Mouse (Mus musculus) forebrain, embryonic 16.5 days (tissue): ENCODE results near the gene Dennd1b. TPM values are rescaled to one million over a fixed set of nuclear protein-coding genes. Genes with fewer than 3 reads are reported as not detected.

Source experiments
- ATAC-seq: fragments of 200-750 bp; cut with Nextera tagmentation; 2 replicates; pipeline ENCODE4 v1.8.0; 2017; ENCODE audit warnings: mild to moderate bottlenecking, moderate library complexity
- H3K27ac ChIP-seq: fragments of 300-500 bp; sonication (generic); 2 replicates; pipeline ENCODE4 v1.5.1; 2014; ENCODE audit warnings: low read length, control low read depth
- H3K27me3 ChIP-seq: fragments of 300-500 bp; sonication (generic); replicated peaks from 2 replicates; pipeline ENCODE4 v1.6.1; 2014; ENCODE audit warnings: low read length; ENCODE audit not compliant: control insufficient read depth, insufficient read depth
- H3K36me3 ChIP-seq: fragments of 300-500 bp; sonication (generic); 2 replicates; pipeline ENCODE4 v1.6.1; 2014; ENCODE audit not compliant: control insufficient read depth, insufficient read depth
- H3K4me1 ChIP-seq: fragments of 300-500 bp; sonication (generic); replicated peaks from 2 replicates; pipeline ENCODE4 v1.6.1; 2014; ENCODE audit warnings: low read length; ENCODE audit not compliant: control insufficient read depth, insufficient read depth
- H3K4me2 ChIP-seq: fragments of 300-500 bp; sonication (generic); 2 replicates; pipeline ENCODE4 v1.6.1; 2014; ENCODE audit warnings: mild to moderate bottlenecking, low read length, control low read depth
- H3K4me3 ChIP-seq: fragments of 300-500 bp; sonication (generic); replicated peaks from 2 replicates; pipeline ENCODE4 v1.5.1; 2014; ENCODE audit warnings: mild to moderate bottlenecking, low read length, control low read depth
- H3K9ac ChIP-seq: fragments of 300-500 bp; sonication (generic); replicated peaks from 2 replicates; pipeline ENCODE4 v1.6.1; 2014; ENCODE audit warnings: low read depth, low read length, control low read depth
- H3K9me3 ChIP-seq: fragments of 300-500 bp; sonication (generic); 2 replicates; pipeline ENCODE4 v1.6.1; 2016; ENCODE audit warnings: low read length; ENCODE audit not compliant: control insufficient read depth
- WGBS: fragments of 180-500 bp; shearing (Covaris S2); extraction: QIAGEN DNeasy Blood & Tissue Kit; methylation state at CpG from one replicate; pipeline ENCODE4 v1.1.7; 2014; 5-methylcytosine and 5-hydroxymethylcytosine counted together
- polyA plus RNA-seq: library from polyadenylated mRNA; unstranded; fragments of >200 nt; fragmentation: Nextera tagmentation; extraction: Ambion mirVana; gene quantifications from 2 replicates; pipeline ENCODE4 v1.2.1, GENCODE M21; 2015

Gene Dennd1b
- polyA plus RNA-seq, 1 experiment from 2014 or later = 9.3 TPM

DNA sequence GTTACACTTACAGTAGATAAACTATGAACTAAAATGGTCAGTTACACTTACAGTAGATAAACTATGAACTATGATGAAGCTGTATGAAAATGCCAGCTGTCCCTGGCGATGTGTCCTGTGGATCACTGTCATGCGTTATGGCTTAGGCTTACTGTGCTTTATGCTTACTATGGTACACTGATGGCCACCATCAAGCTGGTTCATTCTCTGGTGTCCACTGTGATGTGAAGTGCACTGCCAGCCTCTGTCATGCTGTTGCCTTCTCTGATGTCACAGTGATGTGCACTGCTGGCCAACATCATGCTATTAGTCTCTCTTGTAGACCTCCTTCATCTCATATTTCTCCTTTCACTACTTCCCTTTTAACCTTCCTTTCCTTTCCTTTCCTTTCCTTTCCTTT is 33.4 kb downstream of the Dennd1b start:
- ATAC-seq = no peak
- no peaks in the 10 kb centered on the region for H3K36me3 ChIP-seq
- 94% methylated on average over 2 of the region's 2 CpGs for WGBS
- H3K27me3 ChIP-seq = no peaks in the 10 kb centered on the region
- no peak overlapping the region for H3K4me3 ChIP-seq
- H3K4me1 ChIP-seq = peaks cover 14% of the 10 kb centered on the region
- no peak overlapping the region for H3K9ac ChIP-seq
- H3K27ac ChIP-seq = no peak overlapping the region
- no peaks in the 10 kb centered on the region for H3K9me3 ChIP-seq
- H3K4me2 ChIP-seq = no peak overlapping the region

DNA sequence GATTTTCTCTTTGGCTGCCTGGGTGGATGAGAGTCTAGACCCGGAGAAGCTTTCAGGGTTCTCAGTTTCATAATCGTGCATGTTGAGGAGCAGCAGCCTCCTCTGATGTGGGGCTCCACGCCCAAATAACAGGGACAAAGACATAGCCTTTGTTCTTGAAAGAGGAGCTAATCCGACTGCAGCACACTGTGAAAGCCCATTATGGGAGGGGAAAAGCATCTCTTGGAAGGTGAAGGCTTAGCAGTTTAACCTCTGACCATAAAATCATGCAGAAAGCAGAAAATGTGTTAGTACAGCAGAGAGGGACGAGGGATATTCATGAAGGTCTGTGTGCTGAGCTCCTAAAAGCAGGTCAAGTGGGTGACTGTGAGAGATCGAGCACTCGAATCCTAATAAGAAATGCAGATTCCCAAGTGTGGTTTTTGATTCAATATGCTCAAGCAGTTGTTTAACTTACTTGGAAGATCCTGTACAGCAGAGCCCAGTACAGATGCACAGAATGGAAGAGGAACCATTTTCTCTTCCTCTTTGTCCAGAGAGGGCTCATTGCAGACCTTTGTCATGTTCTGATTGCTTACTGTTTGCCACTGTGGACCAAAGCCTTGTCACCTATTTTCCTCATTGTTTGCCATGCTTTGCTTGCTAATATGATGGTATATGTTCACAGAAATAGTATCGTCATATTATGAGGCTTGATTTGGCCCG is 37.6 kb downstream of the Dennd1b start:
- Histone ChIP-seq H3K4me1 (peaks cover 9% of the 10 kb centered on the region), H3K4me3 (0 out of 2 replicates have a peak overlapping the region, but pooled peaks have one; percentile 6), H3K9ac (peak overlapping the region; percentile 54), H3K4me2 (peak overlapping the region; percentile 40), H3K36me3 (no peaks in the 10 kb centered on the region), H3K27ac (peak overlapping the region; percentile 69), H3K27me3 (no peaks in the 10 kb centered on the region), H3K9me3 (no peaks in the 10 kb centered on the region)
- ATAC-seq = peak; percentile 80
- WGBS = 10% methylated on average over 9 of the region's 9 CpGs

DNA sequence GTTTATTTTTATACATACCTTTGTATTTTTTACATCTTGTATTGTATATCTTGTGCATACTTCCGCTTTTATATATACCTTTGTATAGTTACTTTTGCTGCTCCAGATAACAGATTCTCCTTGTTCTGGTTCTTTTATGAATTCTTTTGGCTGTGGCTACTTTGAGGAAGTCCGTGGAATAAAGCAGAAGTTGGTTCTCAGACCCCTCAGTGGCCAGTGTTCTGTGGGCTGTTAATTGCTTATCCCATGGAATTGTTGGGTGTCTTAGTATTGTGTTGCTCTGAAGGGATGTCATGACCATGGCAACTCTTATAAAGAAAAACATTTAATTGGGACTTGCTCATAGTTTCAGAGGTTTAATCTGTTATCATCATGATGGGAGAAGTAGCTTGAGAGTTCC is 40.3 kb downstream of the Dennd1b start:
- Histone ChIP-seq H3K9me3 (no peaks in the 10 kb centered on the region), H3K27ac (no peak overlapping the region), H3K4me3 (no peak overlapping the region), H3K9ac (no peak overlapping the region), H3K27me3 (no peaks in the 10 kb centered on the region), H3K4me2 (no peak overlapping the region), H3K4me1 (peaks cover 9% of the 10 kb centered on the region), H3K36me3 (no peaks in the 10 kb centered on the region)
- 66% methylated on average over 2 of the region's 2 CpGs for WGBS
- ATAC-seq = no peak

DNA sequence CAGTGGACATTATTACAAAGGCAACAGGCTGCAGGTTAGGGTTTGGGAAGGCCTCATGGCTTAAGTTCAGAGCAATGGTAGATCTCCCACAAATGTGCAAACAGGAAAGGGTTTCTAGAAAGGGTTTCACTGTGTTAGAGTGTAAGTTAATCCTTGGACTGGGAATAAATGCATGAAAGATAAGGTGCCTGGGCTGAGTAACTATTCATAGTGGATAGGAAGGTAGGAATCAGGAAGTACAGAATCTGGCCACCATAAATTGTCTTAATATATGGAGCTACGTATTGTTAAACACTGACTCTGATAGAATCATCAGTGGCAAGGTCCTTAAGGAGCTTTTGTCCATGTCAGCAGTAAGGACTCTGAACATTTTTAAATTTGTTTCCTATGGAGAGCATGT is 42.8 kb downstream of the Dennd1b start:
- H3K27me3 ChIP-seq = no peaks in the 10 kb centered on the region
- no peak overlapping the region for H3K27ac ChIP-seq
- no peak overlapping the region for H3K4me3 ChIP-seq
- peaks cover 2% of the 10 kb centered on the region for H3K4me1 ChIP-seq
- ATAC-seq = no peak
- no peaks in the 10 kb centered on the region for H3K36me3 ChIP-seq
- 84% methylated on average over 1 of the region's 1 CpGs for WGBS
- no peak overlapping the region for H3K4me2 ChIP-seq
- H3K9ac ChIP-seq = no peak overlapping the region
- H3K9me3 ChIP-seq = no peaks in the 10 kb centered on the region

DNA sequence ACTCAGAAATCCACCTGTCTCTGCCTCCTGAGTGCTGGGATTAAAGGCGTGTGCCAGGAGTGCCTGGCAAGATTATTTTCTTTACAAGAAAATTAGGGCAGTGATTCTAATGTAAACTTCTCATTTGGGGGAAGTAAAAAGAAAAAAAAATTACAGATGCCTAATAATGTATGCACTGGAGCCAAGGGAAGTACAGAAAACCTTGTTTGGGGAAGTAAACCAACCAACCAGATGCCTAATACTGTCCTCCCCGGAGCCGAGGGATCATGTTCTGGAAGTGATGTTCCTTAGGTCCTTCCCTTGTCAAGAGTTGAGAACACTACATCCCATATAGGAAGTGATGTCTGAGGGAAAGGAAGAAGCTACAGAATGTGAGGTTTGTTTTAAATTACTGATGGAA is 44.2 kb downstream of the Dennd1b start:
- H3K9ac ChIP-seq = no peak overlapping the region
- ATAC-seq = no peak
- H3K27me3 ChIP-seq = no peaks in the 10 kb centered on the region
- H3K9me3 ChIP-seq = no peaks in the 10 kb centered on the region
- H3K27ac ChIP-seq = no peak overlapping the region
- no peaks in the 10 kb centered on the region for H3K36me3 ChIP-seq
- H3K4me2 ChIP-seq = no peak overlapping the region
- 92% methylated on average over 3 of the region's 3 CpGs for WGBS
- no peak overlapping the region for H3K4me3 ChIP-seq
- H3K4me1 ChIP-seq = no peaks in the 10 kb centered on the region

DNA sequence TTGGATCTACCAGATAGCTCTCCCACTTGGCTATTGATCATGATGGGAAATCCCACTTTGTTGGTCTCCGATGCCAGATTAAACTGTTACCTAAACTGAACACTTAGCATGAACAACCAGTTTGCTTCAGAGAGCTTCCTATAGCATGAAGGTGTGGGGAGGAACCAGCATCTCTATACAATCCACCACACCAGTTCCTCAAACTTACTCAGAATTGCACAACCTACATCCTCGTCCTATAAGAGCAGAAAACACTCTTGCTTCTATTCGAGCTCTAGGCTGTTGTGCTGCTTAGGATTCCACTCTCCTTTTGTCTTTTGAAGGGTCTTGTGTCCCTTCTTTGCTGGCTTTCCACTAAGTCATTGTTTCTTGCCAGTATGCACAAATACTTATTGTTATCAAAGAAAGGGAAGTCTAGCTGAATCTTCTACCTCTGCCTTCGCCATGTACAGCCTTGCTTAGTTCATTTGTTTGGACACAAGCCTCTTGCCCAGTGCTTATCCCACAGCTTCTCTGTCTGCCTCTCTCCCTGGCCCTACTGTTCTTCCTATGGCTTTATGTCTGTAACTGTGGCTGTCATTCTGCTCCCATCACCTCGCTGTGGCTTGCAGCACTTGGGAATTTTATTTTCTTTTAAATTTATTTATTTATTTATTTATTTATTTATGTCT is 52.0 kb downstream of the Dennd1b start:
- Histone ChIP-seq H3K9ac (no peak overlapping the region), H3K9me3 (no peaks in the 10 kb centered on the region), H3K27ac (no peak overlapping the region), H3K4me3 (no peak overlapping the region), H3K36me3 (no peaks in the 10 kb centered on the region), H3K27me3 (no peaks in the 10 kb centered on the region), H3K4me1 (no peaks in the 10 kb centered on the region), H3K4me2 (no peak overlapping the region)
- WGBS = 61% methylated on average over 5 of the region's 5 CpGs
- ATAC-seq = no peak

DNA sequence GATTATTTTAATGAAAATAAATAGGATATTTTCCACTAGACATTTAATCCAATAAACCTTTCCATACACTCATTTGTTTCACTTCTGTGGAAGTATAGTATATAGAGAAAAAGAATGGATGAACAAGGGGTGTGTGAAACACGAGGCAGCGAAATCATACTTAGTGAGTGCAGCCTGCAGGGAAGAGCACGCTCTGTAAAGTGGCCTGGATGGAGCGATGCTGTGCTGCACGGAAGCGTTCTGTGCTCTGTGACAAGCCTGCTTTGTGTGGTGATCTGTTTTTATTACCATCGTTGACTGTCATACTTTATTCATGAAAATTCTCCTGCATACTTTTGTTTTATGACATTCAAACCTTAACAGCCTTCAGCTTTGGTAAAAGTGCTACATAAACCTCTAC is 58.1 kb downstream of the Dennd1b start:
- ATAC-seq = peak; percentile 61
- no peak overlapping the region for H3K27ac ChIP-seq
- 46% methylated on average over 7 of the region's 7 CpGs for WGBS

DNA sequence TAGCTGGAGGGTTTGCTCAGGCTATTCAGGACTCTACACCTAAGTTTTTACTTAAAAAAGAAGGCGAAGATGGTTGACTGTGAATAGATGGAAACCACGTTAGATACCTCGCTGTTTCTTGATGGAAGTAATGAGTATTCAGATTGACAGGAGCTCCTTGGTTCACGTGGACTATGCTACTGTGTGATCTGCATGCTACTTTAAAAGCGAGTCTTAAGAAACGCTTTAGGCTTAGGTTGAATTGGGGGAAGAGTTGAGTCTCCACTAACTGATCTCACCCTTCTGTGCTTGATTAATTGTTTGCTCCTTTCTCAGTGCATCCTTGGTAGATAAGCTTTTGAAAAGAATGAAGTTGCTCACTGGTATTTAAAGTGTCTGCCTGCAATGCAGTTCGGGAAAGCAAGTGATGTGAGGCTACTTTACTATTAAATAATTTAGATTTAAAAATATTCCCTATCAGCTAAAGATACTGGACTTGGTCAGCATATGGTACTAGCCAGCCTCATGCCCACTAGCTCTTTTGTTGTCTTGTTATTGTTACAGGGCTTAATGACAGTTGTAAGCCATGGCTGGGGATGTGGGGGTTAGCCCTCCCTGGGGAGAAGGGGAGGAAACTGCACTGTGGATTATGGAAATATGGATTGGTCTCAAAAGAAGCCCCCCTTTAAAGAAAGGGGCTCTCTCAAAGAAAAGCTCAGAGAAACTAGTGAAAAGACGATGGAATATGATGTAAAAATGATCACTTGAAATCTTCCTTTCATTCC is 62.8 kb downstream of the Dennd1b start:
- peaks cover 3% of the 10 kb centered on the region for H3K4me1 ChIP-seq
- no peaks in the 10 kb centered on the region for H3K36me3 ChIP-seq
- no peak for ATAC-seq
- H3K9ac ChIP-seq = no peak overlapping the region
- H3K27me3 ChIP-seq = no peaks in the 10 kb centered on the region
- H3K9me3 ChIP-seq = no peaks in the 10 kb centered on the region
- 32% methylated on average over 8 of the region's 8 CpGs for WGBS
- no peak overlapping the region for H3K27ac ChIP-seq
- H3K4me3 ChIP-seq = no peak overlapping the region
- H3K4me2 ChIP-seq = no peak overlapping the region

More for the DNA sequence above, 58.1 kb downstream of the Dennd1b start:
- Histone ChIP-seq H3K9me3 (no peaks in the 10 kb centered on the region), H3K4me3 (no peak overlapping the region), H3K9ac (no peak overlapping the region), H3K27me3 (no peaks in the 10 kb centered on the region), H3K4me2 (no peak overlapping the region), H3K36me3 (no peaks in the 10 kb centered on the region), H3K4me1 (peaks cover 2% of the 10 kb centered on the region)

DNA sequence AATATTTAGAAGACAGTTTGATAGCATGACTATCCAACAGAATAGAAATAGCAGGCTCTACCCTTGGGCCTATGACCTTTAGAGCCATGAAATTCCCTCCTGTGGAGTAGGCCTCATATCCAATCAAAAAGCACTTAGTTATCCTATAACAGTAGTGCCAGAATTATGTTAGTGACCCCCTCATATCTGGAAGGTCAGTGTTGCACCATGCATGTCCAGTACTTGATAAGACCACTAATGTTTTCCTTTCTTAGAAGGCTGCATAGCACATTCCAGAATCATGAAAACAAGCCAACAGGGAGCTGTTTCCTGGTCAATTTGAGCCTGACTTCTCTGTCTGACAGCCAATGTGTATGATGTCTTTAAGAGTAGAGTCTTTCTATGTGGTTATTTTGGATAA is 66.3 kb downstream of the Dennd1b start:
- no peaks in the 10 kb centered on the region for H3K9me3 ChIP-seq
- no peak overlapping the region for H3K4me3 ChIP-seq
- no peak overlapping the region for H3K4me2 ChIP-seq
- no peak overlapping the region for H3K9ac ChIP-seq
- H3K27ac ChIP-seq = no peak overlapping the region
- ATAC-seq = no peak
- H3K27me3 ChIP-seq = no peaks in the 10 kb centered on the region
- peaks cover 3% of the 10 kb centered on the region for H3K4me1 ChIP-seq
- no peaks in the 10 kb centered on the region for H3K36me3 ChIP-seq
